Mouse (Mus musculus) B cell, adult 2 months (primary cell): Measurements from ENCODE around the gene Hamp2.
"Not testable (repeated sequence)": the region's sequence is repeated elsewhere in the genome, so short reads cannot be mapped to it uniquely, and the experiment has no call there.

ENCODE experiments used
- DNase-seq, 2 experiments: peaks; one replicate each; pipeline ENCODE4 v3.0.0; 2022

Gene Hamp2

GRCm38 (mm10) chr7:30952441-30953265 lies 28.2 kb upstream of the Hamp2 start:
- DNase-seq, result no peak

DNA sequence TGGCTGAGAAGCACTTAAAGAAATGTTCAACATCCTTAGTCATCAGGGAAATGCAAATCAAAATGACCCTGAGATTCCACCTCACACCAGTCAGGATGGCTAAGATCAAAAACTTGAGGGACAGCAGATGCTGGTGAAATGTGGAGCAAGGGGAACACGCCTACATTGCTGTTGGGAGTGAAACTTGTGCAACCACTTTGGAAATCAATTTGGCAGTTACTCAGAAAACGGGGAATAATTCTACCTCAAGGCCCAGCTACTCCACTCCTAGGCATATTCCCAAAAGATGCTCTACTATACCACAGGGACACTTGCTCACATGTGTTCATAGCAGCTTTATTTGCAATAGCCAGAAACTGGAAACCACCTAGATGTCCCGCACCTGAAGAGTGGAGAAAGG lies 25.4 kb upstream of the Hamp2 start:
- not testable (repeated sequence) for DNase-seq

DNA sequence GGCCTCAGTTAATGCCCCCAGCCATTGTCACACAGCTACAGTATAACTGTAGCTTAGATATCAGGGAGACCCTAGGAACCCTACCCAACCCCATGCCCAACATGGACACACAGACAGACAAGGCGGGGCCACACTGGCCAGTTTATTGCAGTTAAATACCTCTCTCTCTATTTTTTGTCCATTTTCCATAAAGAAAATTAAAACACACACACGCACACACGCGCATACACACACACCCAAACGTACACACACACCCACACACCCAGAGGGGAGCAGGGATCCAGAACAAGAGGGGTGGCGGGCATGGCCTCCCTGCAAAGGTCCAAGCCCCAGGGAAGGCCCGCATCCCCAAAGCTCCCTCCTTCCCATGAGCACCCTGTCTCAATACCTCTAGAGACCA lies 21.4 kb upstream of the Hamp2 start:
- DNase-seq, result no peak

GRCm38 (mm10) chr7:30945466-30945865 lies 21.0 kb upstream of the Hamp2 start:
- not testable (repeated sequence) for DNase-seq

- not testable (repeated sequence) for DNase-seq
These were observed 20.2 kb upstream of the Hamp2 start for GRCm38 (mm10) chr7:30944706-30945105.

DNA sequence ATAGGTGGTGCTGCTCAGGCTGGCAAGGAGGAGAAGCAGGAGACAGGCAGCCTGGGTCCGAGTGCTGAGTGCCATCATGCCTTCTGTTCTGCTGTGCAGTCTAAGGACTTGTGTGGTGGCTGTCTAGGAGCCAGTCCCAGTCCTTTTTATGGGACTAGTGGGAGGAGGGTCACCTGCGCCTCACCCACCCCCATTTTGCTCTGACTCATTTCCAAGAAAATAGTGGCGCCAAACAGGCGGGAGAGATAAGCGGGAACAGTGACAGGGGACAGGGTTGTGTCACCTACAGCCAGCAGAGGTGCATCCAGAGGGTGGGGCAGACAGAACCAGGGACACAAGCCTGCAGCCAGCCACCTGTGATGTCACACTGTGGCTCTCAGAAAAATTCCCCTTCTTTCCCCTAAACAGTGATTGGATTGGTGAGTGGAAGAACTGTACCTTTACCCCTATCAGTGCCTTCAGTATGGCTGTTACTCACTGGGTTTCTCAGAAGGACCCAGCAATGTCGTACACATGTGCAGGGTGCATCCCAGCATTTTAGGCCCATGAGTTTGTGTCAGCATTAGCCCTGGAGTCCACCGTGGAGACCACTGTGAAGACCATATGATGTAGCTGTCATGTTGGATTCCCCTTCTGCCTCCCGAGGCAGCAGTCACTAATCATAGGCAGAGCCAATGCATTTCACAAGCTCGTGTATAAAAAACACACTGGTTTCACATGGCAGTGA lies 19.6 kb upstream of the Hamp2 start, which contains the start of gene Hamp:
Gene Hamp, minus strand, starts transcription at position 124 of the 727 bp plus-strand sequence.
- DNase-seq, result no peak

DNA sequence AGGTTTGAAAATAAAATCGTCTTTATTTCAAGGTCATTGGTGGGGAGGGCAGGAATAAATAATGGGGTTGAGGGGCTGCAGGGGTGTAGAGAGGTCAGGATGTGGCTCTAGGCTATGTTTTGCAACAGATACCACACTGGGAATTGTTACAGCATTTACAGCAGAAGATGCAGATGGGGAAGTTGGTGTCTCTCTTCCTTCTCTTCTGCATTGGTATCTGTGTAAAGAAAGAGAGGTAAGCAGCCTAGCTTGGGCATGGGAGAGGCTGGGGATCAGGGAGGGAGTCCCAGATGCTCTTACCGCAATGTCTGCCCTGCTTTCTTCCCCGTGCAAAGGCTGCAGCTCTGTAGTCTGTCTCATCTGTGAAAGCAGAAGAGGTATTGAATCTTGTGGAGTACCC lies 17.9 kb upstream of the Hamp2 start:
- DNase-seq, result not testable (repeated sequence)

DNA sequence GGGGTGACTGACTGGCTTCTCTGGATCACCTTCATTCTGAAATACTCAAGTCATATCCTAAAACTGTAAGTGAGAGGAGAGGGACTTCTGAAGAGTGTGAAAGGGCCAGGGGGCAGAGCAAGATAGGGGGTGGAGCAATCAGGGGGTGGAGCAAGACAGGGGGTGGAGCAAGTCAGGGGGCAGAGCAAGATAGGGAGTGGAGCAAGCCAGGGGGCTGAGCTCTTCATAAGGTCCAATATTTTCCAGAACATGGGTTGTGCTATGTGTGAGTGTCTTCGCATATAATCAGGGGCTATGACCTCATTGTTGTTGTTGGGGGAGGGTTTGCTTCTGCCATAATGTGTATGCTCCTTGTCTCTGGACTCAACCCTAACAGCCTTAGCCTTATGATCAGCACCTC lies 15.6 kb upstream of the Hamp2 start:
- not testable (repeated sequence) for DNase-seq

- DNase-seq, result not testable (repeated sequence)
These were observed 11.1 kb upstream of the Hamp2 start for GRCm38 (mm10) chr7:30935422-30936099.

- DNase-seq, result no peak
These were observed 410 bp downstream of the Hamp2 start for GRCm38 (mm10) chr7:30924071-30924470.

DNA sequence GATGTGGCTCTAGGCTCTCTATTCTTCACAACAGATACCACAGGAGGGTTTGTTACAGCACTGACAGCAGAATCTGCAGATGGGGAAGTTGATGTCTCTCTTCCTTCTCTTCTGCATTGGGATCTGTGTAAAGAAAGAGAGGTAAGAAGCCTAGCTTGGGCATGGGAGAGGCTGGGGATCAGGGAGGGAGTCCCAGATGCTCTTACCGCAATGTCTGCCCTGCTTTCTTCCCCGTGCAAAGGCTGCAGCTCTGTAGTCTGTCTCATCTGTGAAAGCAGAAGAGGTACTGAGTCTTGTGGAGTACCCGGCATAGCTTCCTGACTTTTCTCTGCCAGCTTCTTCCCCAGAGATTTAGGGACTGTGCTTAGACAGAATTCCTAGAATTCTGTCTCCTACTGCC lies 2.0 kb downstream of the Hamp2 start:
- not testable (repeated sequence) for DNase-seq

DNA sequence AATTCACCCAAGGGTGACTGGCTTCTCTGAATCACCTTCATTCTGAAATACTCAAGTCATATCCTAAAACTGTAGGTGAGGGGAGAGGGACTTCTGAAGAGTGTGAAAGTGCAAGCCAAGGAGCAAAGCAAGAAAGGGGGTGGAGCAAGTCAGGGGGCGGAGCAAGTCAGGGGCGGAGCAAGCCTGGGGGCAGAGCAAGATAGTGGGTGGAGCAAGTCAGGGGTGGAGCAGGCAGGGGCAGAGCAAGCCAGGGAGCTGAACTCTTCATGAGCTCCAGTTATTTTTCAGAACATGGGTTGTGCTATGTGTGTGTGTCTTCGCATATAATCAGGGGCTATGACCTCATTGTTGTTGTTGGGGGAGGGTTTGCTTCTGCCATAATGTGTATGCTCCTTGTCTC lies 4.3 kb downstream of the Hamp2 start:
- peak; percentile 57 to 58 for DNase-seq

- DNase-seq, result no peak
These were observed 7.3 kb downstream of the Hamp2 start for GRCm38 (mm10) chr7:30917219-30917618.

DNA sequence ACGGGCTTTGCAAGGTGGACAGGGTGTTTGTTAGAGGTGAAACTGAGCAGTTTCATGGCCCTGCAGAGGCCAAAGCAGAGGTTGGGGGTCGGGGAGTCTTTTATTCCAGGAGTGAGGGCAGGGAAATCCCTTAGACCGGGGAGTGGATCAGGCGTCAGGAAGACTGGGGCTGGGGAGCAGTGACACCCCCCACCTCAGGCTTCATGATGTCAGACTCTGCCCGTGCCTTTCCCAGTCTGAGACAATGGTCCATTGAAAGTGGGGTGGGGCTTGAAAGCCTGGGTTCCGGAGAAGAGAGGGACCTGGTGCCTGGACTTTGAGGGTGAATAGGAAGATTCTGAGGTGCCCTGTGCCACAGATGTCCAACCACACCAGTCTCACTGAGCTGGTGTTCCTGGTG lies 7.8 kb downstream of the Hamp2 start:
- no peak for DNase-seq

DNA sequence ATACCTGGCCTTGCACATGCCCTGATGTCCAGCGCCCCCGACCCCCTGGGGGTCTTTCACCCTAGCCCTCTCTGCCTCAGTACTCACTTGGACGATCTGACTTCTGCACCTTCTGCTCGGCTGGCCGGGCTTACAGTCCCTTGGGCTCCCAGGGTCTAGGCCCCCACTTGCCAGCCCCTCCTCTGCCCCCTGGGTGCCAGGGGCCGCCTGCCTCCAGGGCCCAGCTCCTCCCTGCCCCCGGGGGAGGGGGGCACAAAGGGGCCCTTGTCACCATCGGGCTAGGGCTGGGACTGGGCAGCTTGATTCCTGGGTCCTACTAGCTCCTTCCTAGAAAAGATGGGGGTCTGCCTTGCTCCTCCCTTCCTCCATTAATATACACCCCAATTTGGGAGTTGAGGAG lies 9.7 kb downstream of the Hamp2 start, which contains the start of gene Mag:
Gene Mag, minus strand, starts transcription at position 142 of the 400 bp plus-strand sequence.
- DNase-seq, result no peak

- no peak for DNase-seq
These were observed 14.7 kb downstream of the Hamp2 start for GRCm38 (mm10) chr7:30909773-30910172.

- DNase-seq, result no peak
These were observed 15.5 kb downstream of the Hamp2 start for GRCm38 (mm10) chr7:30908992-30909431.

DNA sequence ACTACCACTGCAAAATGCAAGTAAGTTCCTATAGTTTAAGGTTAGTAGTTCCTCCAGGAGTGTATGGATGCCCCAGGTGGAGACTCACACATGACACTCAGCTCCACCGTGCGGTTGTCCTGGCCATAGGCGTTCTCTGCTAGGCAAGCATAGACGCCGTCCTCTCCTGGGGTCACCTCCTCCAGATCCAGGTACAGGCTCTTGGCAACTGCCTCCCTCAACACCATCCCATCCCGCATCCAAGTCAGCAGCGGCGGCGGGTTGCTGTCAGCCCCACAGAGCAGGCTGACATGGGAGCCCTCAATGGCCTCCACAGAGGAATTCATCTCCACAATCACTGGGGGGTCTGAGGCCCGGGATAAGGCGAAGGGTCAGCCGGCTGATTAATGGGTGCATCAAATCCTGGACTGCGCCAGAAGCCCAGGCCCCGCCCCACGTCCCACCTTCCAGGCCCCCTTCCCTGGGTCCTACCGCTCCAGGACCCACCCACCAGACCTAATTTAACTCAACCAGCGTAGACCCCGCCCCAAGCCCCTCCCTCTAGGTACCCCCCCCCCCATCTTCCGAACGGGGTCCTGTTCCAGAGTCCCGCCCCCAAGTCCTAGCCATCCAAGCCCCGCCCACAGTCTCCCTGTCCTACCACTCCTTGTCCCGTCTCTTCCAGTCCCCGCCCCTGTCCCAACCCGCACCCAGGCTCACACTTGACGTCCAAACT lies 16.0 kb downstream of the Hamp2 start:
- no peak for DNase-seq

DNA sequence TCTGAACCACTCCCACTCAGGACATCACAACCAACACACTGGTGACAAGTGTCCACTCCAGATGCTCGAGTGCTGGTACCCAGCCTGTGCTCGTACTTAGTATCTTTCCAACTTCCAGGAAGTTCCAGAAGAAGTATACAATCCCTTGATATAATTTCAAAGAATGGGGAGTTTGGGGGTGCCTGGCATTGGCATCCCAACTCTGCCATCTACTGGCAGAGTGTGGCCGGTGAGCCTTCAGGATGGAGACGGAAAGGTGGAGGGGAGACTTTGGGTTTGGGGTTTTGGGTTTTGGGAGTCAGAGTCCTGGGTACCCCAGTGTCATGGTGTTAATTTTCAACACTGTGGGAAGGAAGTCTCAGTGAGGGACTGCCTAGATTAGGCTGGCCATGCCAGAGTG lies 20.4 kb downstream of the Hamp2 start:
- DNase-seq, result peak; percentile 72 to 73

GRCm38 (mm10) chr7:30895217-30895616 lies 29.3 kb downstream of the Hamp2 start:
- DNase-seq, result no peak

DNA sequence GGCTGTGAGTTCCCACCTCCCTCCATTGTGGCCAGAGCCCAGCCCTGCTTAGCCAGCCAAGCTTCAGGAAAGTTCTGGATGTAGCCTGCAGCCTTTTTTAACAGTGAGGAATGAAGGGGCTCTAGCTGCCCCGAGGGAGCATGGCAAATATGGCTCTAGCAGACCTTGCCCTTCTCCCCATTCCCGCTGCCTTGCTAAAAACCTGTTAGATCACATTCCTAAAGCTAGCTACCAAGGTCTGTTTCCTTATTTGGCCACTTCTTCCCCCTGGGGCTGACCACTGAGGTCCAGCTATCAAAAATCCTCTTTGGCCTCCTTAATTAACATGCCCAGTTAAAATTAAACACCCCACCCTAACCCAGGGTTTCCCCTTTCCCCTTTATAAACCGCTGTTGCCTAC lies 32.0 kb downstream of the Hamp2 start:
- no peak for DNase-seq

DNA sequence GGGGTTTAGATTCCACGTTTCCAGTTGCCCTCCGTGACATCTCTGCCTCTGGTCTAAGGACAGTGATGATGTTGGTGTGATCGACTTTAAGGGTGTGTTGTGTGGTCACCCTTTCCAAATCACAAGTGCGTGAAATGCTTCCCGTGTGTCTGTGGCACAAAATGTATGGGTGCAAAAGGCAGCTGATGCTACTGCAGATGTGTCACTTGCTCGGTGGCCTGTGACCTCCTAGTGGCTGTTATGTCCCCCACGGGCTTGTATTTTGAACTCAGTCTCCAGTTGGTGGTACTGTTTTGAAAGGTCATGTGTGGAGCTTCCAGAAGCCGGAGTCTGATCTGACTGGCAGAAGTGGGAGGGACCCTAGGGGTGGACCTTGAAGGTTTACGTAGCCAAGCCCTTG lies 32.7 kb downstream of the Hamp2 start:
- DNase-seq, result peak; percentile 43 to 57

DNA sequence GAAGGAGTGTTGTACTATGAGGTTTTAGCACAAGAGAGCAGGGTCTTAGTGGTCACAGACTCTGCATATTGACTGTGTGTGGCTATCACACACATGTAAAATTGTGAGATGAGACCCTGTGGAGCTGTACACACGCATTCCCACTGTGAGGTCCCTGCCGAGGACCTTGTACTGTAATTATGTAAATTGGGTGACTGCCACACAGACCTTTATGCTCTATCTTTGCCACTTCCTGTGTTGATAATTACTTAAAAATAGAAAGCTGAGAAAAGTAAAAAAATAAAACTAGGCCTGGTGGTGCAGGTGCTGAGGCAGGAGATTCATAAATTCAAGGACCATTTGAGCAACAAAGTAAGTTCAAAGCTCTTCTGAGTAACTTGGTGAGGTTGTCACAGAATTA lies 33.8 kb downstream of the Hamp2 start:
- peak; percentile 31 to 41 for DNase-seq
